Mouse (Mus musculus) adrenal gland, adult 8-10 months (tissue): ENCODE results near the gene Lamb1. TPM values are rescaled to one million over a fixed set of nuclear protein-coding genes. Genes with fewer than 3 reads are reported as not detected.

Experiments
- DNase-seq: peaks from one replicate; pipeline ENCODE4 v3.0.0; 2022
- total RNA-seq, 4 experiments: library from RNA; stranded (reverse); gene quantifications; 2 replicates each; pipeline ENCODE4 v1.2.4; 2022

The Lamb1 gene
- total RNA-seq, 4 experiments from 2014 or later: 109 to 247 (median 188) TPM

GRCm38 (mm10) chr12:31289046-31289445 is 24.0 kb downstream of the Lamb1 start:
- no peak for DNase-seq

GRCm38 (mm10) chr12:31290951-31291350 is 25.9 kb downstream of the Lamb1 start:
- no peak for DNase-seq

- DNase-seq: peak; percentile 67
These were observed 28.5 kb downstream of the Lamb1 start for GRCm38 (mm10) chr12:31293361-31294142.

GRCm38 (mm10) chr12:31294526-31294925 is 29.5 kb downstream of the Lamb1 start:
- no peak for DNase-seq

DNA sequence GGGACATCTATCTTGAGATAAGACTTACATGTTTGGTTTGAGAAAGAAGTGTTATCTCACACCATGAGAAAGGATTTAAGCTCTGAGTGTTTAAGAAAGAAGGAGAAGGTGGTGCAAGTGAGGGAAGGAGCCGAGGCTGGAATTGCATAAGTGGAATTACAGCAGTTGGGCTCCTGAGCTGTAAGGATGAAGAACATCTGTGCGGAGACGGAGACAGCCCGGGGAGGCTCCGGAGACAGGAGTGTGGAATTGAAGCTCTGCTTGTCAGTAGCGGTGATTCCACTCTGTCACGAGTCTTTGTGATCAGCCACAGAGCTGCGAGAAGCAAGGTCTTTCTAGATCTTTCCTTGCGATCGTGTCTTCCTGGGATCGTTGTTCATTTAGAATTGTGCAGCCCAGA is 30.0 kb downstream of the Lamb1 start:
- no peak for DNase-seq

GRCm38 (mm10) chr12:31295505-31295904 is 30.5 kb downstream of the Lamb1 start:
- DNase-seq: no peak

DNA sequence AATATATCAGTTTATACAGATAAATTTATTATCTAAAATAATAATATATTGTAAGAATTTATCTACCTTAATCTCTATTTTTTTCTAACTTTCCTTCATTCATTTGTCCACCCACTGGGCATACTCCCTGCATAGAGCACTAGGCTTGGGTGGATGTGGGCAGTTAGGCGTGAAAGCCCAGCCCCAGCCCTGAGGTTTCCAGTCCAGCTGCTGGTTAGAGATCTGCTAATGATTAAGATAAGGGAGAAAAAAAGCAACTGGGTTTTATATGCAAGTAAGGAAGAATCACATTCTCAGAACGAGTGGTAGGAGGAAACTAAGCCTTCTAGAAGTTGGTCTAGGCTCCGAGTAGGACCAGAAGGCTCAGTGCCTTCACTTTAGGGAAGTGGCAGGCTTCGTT is 31.1 kb downstream of the Lamb1 start:
- DNase-seq: no peak

GRCm38 (mm10) chr12:31298122-31298521 is 33.1 kb downstream of the Lamb1 start:
- DNase-seq: no peak

- DNase-seq: no peak
These were observed 33.5 kb downstream of the Lamb1 start for GRCm38 (mm10) chr12:31298530-31298929.

GRCm38 (mm10) chr12:31299126-31299525 is 34.1 kb downstream of the Lamb1 start:
- DNase-seq: no peak

- DNase-seq: peak; percentile 84
These were observed 34.7 kb downstream of the Lamb1 start for GRCm38 (mm10) chr12:31299676-31300197.

DNA sequence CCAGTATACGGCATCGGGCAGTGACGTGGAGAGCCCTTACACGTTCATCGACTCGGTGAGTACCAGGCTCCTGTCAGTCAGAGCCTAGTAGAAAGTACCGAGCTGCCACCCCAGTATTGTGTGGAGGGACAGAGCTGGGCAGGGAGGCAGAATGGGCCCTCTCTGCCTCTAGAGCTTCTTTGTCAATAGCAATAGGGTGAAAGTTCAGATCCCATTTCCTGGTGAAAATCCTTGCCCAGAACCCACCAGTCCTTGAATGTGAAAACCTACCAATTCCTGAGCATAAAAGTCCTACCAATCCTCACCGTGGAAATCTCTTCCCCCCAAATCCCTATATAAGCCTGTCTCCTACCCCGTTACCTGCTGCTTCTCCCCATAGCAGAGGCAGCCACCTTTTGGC is 35.2 kb downstream of the Lamb1 start:
- DNase-seq: no peak

- DNase-seq: peak; percentile 55
These were observed 37.2 kb downstream of the Lamb1 start for GRCm38 (mm10) chr12:31302266-31302665.

DNA sequence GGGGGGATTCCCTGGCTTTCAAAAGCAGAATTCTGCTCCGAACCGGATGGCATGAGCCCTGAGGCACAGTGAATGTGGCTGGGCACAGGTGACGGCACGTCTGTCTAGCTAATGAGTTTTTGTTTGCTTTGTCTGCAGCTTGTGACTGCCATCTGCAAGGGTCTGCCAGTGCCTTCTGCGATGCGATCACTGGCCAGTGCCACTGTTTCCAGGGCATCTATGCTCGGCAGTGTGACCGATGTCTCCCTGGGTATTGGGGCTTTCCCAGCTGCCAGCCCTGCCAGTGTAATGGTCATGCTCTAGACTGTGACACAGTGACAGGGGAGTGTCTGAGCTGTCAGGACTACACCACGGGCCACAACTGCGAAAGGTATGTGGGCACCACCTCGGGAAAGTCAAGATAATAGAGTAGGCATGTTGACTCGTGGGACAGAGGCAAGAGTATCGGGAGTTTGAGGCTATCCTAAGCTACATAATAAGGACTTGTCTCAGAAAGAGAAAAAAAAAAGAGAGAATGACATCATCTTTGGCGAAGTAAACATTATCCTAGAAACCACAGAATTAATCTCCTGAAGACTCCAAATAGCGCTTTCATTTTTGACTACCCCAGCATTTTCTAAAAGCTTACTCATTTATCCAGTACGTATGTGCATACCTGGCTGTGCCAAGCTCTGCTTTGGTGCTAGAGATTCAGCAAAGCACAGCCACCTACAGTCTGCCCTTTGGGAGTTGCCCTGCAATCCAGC is 37.9 kb downstream of the Lamb1 start:
- DNase-seq: no peak

- no peak for DNase-seq
These were observed 41.1 kb downstream of the Lamb1 start for GRCm38 (mm10) chr12:31306075-31306675.

DNA sequence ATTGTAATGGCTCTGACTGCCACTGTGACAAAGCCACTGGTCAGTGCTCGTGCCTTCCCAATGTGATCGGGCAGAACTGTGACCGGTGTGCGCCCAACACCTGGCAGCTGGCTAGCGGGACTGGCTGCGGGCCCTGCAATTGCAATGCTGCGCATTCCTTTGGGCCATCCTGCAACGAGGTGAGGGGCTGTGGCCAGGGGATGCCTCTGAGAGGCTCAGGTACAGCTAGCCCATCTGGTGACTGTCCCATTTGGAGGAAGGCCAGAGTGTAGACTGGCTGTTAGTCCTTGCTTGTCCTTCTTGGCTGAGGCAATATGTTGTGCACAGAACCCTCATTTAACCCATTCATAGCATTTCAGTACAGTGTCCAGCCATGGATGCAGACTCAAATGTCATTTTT is 42.0 kb downstream of the Lamb1 start:
- no peak for DNase-seq

GRCm38 (mm10) chr12:31307756-31308155 is 42.7 kb downstream of the Lamb1 start:
- no peak for DNase-seq

DNA sequence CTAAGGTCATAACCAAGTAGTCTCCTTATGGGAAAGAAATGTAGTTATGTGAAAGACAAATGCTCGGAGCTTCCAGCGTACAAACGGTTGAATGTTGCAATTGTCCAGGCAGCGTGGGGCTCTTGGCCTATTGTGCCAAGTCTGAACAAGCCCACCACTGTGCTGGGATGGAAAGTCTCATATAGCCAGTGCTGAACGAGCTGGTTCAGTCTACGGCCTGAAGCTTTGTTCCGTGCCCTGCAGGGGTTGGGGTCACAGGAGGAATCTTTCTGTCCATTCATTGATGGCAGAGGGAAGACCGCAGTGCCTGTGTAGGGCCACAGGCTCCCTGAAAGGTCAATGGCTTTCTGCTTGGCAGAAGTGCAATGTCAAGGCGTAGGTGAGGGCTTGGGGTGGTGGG is 45.7 kb downstream of the Lamb1 start:
- DNase-seq: no peak

DNA sequence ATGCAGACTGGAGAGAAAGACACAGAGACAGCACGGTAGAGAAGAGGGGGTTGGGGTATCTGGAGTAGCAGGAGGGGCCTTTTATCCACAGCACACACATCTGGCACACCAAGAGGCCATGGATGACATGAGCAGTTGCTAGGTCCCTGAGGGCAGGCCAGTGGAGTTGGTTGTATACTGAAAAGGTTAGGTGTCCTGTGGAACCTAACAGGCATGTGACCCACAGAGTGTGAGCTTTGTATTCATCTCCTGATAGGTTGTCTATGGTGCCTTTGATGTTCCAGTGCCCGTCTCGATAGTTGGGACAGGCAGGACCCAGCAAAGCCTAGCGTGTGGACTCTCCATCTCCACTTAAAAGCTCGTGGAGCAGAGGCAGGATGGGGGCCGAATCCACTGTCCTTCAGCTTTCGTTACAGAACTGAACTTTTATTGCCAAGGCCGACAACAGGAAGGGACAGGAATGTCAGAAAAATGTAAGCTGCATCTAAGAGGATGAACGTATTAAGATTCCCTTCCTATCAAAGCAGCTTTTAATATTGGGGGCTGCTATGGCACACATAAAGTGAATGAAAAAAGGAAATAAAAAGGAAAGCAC is 46.7 kb downstream of the Lamb1 start:
- no peak for DNase-seq

DNA sequence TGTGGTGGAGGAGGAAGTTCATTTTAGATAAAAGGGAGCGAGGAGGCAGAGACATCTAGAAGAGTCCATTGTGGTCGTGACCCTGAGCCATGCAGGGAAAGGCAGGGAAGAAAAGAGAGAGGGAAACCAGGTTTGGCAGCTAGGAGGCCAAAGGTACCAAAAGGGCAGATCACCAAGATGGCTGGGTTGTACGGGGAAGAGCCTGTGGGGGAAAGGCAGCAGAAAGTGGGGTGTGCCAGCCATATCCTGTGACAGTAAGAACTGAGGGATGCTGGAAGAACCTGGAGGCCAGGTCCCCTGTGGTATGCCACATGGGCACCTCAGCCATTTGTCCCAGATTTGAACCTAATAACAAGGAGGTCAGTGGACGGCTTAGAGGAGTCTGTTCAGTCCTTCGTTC is 47.2 kb downstream of the Lamb1 start:
- DNase-seq: no peak

GRCm38 (mm10) chr12:31313136-31313535 is 48.1 kb downstream of the Lamb1 start:
- no peak for DNase-seq

DNA sequence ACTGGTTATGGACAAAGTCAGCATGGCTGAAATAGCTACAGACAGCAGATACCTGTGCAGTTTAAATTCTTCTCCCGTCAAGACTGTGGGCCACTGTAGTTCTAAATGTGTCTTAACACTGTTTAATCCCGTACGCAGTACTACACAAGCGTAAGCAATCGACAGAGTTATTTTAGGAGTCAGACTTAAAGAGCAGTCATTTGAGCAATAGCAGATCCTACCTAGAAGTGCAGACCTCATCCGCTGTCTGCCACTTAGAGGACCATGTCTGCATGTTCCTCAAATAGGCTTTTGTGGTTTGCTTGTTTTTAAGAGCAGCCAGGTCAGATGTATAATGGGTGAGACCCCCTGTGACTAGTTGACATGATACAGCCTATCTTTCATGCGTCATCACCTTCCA is 49.3 kb downstream of the Lamb1 start:
- no peak for DNase-seq

DNA sequence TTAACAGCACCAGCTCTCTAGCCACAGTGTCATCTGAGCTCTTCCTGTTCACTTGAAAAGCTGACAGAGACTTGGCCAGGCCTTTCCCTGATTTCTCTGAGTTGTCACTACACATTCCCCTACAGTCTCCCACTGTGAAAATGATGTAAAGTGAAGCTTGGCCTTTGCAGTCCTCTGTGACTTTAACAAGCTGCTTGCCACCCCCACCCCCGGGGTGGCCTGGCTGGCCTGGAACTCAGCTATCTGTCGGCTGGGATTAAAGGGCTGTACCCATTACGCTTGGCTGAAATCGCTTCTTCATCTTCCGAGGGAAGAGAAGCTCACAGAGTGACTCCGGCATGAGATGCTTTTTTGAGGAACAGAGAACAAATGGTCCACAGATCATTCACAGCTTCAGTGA is 50.9 kb downstream of the Lamb1 start:
- DNase-seq: no peak
